Mouse (Mus musculus): ENCODE data around the gene Cnksr3.

DNA sequence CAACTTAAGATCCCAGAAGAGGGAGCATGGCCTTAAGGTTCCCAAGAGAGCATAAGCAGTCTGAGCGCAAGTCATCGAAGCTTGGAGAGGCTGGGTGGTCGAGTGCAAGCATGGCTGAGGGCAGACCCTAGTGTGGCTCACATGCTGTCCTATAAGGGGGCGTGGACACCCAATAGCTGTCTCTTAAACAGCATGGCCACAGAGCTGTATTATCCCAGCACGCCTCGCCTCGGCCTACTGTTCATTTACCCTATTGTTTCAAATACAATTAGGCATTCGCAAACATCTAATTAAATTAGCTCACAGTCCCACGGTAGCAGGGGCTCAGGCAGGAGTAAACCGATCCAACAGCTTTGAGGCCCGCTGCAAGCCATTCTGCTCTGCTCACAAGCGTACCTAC, 49.0 kb downstream of the Cnksr3 start:
- TF ChIP-seq CTCF (IDR thresholded peaks at IDR 0.05) (no peak), EP300 (IDR thresholded peaks at IDR 0.05) (no peak)

All from lung, postnatal 0 days (tissue).